Mouse (Mus musculus): ENCODE measurements around the gene Armc9. TPM values are rescaled to one million over a fixed set of nuclear protein-coding genes. Genes with fewer than 3 reads are reported as not detected.

Gene Armc9
- total and polyA plus RNA-seq, 3 experiments: 10.9 to 15.5 (median 15.1) TPM

DNA sequence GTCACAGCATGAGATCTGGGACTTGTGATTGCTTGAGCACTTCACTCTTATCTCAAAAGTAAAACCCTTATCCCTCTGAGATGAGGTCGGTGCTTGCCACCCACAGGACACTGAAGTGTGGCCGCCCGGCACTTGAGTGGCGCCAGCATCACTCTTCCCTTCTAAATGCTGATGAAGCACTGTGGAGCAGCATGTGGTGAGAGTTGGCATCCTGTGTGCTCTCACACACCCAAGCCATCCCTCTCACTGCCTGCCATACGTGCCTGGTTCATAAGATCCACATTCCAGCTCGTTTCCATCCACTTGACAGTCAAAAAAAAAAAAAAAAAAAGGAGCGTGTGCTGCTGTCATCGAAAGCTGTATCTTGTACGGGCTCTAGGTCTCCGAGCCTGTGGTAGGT is 80.5 kb downstream of the Armc9 start:
- Histone ChIP-seq H3K27ac (ENCODE audit: insufficient read depth, low read depth) (no peak overlapping the region), H3K79me2 (replicated peaks; ENCODE audit: control insufficient read depth, extremely low read depth, insufficient read depth, poor library complexity, severe bottlenecking) (no peaks in the 10 kb centered on the region), H3K9me3 (replicated peaks; ENCODE audit: low read length) (no peaks in the 10 kb centered on the region), H3K4me2 (ENCODE audit: insufficient read depth, low read depth, poor library complexity, severe bottlenecking) (no peak overlapping the region), H3K4me3 (replicated peaks in 1 of 3; ENCODE audit: low read depth in 2 of 3, low read length in 2 of 3, poor library complexity in 1 of 3) (no peak overlapping the region), H3K4me1 (ENCODE audit: control insufficient read depth in 1 of 2, insufficient read depth in 2 of 2) (peaks cover 0 to 12% of the 10 kb centered on the region in 2 experiments; a peak in 2 of 4 replicates), H3K27me3 (replicated peaks) (no peaks in the 10 kb centered on the region), H3K9ac (ENCODE audit: insufficient read depth, low read depth) (no peak overlapping the region), H3K36me3 (replicated peaks in 1 of 2; ENCODE audit: control insufficient read depth in 1 of 2, insufficient read depth in 1 of 2, low read length in 1 of 2) (peaks cover 0 to 10% of the 10 kb centered on the region in 2 experiments)
- TF ChIP-seq SMC3 (IDR thresholded peaks at IDR 0.05; ENCODE audit: low read depth, low read length) (no peak), CHD1 (IDR thresholded peaks at IDR 0.05; ENCODE audit: low read depth, low read length) (no peak), ZKSCAN1 (IDR thresholded peaks at IDR 0.05; ENCODE audit: borderline replicate concordance, low read depth, low read length) (no peak), CTCF (conservative IDR thresholded peaks at IDR 0.05 in 1 of 2, IDR thresholded peaks at IDR 0.05 in 1 of 2; ENCODE audit: low read depth in 2 of 2, low read length in 2 of 2) (no peak), MAFK (IDR thresholded peaks at IDR 0.05; ENCODE audit: insufficient replicate concordance, low read length) (no peak), MEF2A (IDR thresholded peaks at IDR 0.05; ENCODE audit: borderline replicate concordance, low read depth, low read length) (no peak), USF2 (conservative IDR thresholded peaks at IDR 0.05; ENCODE audit: low read depth, low read length) (no peak), GABPA (IDR thresholded peaks at IDR 0.05; ENCODE audit: insufficient replicate concordance, low read depth, low read length) (no peak), CHD2 (IDR thresholded peaks at IDR 0.05; ENCODE audit: low read length) (no peak), IRF4 (IDR thresholded peaks at IDR 0.05; ENCODE audit: low read depth, low read length) (no peak), EP300 (IDR thresholded peaks at IDR 0.05; ENCODE audit: low read length) (no peak), SIN3A (IDR thresholded peaks at IDR 0.05; ENCODE audit: low read length) (no peak), PAX5 (IDR thresholded peaks at IDR 0.05; ENCODE audit: low read length) (no peak), HCFC1 (IDR thresholded peaks at IDR 0.05; ENCODE audit: low read depth, low read length) (no peak), MYC (IDR thresholded peaks at IDR 0.05; ENCODE audit: low read depth, low read length) (no peak), JUND (conservative IDR thresholded peaks at IDR 0.05; ENCODE audit: low read depth, low read length) (no peak), POLR2A (IDR thresholded peaks at IDR 0.05; ENCODE audit: low read depth, low read length) (no peak), ZMIZ1 (IDR thresholded peaks at IDR 0.05; ENCODE audit: low read depth, low read length) (no peak), TBP (conservative IDR thresholded peaks at IDR 0.05; ENCODE audit: low read depth, low read length) (no peak), ELF1 (IDR thresholded peaks at IDR 0.05; ENCODE audit: low read depth, low read length) (no peak)
- DNase-seq (ENCODE audit: extremely low read depth): no peak
- dilution Hi-C loops (cut with MboI; ENCODE audit: extremely low pct_ligation_motif_present, extremely low pct_unique_long_range_greater_than_20kb, low sequenced_read_pairs) (no loop called here), in situ Hi-C loops (cut with MboI; ENCODE audit: low pct_ligation_motif_present, low pct_unique_long_range_greater_than_20kb, low sequenced_read_pairs) (no loop called here)

DNA sequence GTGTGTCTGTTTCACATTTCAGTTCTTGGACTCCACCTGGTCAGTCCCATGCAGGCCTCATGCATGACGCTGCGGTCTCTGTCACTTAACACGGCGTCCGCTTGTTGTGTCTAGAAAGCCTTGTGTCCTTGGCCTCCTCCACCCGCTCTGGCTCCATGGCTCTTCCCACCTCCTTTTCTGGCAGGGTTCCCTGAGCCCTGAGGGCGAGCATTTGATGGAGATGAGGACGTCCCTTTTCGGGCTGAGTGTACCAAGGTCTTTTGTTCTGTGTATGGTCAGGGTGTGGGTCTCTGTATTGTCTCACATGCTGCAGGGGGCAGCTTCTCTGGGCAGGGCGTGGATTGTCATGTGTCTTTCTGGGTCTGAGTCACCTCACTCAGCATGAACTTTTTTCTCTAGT is 81.9 kb downstream of the Armc9 start:
- TF ChIP-seq CHD2 (IDR thresholded peaks at IDR 0.05; ENCODE audit: low read length): no peak
- TF ChIP-seq NRF1 (IDR thresholded peaks at IDR 0.05; ENCODE audit: low read depth, low read length): no peak
- no peak for TF ChIP-seq KAT2A (IDR thresholded peaks at IDR 0.05; ENCODE audit: insufficient replicate concordance, low read length)
- TF ChIP-seq CHD1 (IDR thresholded peaks at IDR 0.05; ENCODE audit: low read depth, low read length): no peak
- TF ChIP-seq RCOR1 (conservative IDR thresholded peaks at IDR 0.05; ENCODE audit: low read depth, low read length): no peak
- TF ChIP-seq RAD21 (IDR thresholded peaks at IDR 0.05; ENCODE audit: low read depth, low read length): no peak
- no peak for TF ChIP-seq USF2 (conservative IDR thresholded peaks at IDR 0.05; ENCODE audit: low read depth, low read length)
- no peak for TF ChIP-seq IRF4 (IDR thresholded peaks at IDR 0.05; ENCODE audit: low read depth, low read length)
- TF ChIP-seq MAFK (IDR thresholded peaks at IDR 0.05; ENCODE audit: insufficient replicate concordance, low read length): no peak
- no peak for TF ChIP-seq SIN3A (IDR thresholded peaks at IDR 0.05; ENCODE audit: low read length)
- TF ChIP-seq MAX (IDR thresholded peaks at IDR 0.05; ENCODE audit: low read length): no peak
- TF ChIP-seq HCFC1 (IDR thresholded peaks at IDR 0.05; ENCODE audit: low read depth, low read length): no peak
- no peak for TF ChIP-seq BHLHE40 (IDR thresholded peaks at IDR 0.05; ENCODE audit: low read depth, low read length)
- TF ChIP-seq TCF12 (IDR thresholded peaks at IDR 0.05; ENCODE audit: low read depth, low read length): no peak
- no peaks in the 10 kb centered on the region for H3K9me3 ChIP-seq (replicated peaks; ENCODE audit: low read length)
- no peak overlapping the region for H3K4me2 ChIP-seq (ENCODE audit: insufficient read depth, low read depth, poor library complexity, severe bottlenecking)
- H3K27me3 ChIP-seq (replicated peaks): no peaks in the 10 kb centered on the region
- in situ Hi-C loops (cut with MboI; ENCODE audit: low pct_ligation_motif_present, low pct_unique_long_range_greater_than_20kb, low sequenced_read_pairs) (no loop called here), dilution Hi-C loops (cut with MboI; ENCODE audit: extremely low pct_ligation_motif_present, extremely low pct_unique_long_range_greater_than_20kb, low sequenced_read_pairs) (no loop called here)
- DNase-seq (ENCODE audit: extremely low read depth): no peak
- H3K79me2 ChIP-seq (replicated peaks; ENCODE audit: control insufficient read depth, extremely low read depth, insufficient read depth, poor library complexity, severe bottlenecking): no peaks in the 10 kb centered on the region
- no peak overlapping the region for H3K9ac ChIP-seq (ENCODE audit: insufficient read depth, low read depth)
- H3K27ac ChIP-seq (ENCODE audit: insufficient read depth, low read depth): no peak overlapping the region
- H3K4me3 ChIP-seq (replicated peaks in 1 of 3; ENCODE audit: low read depth in 2 of 3, low read length in 2 of 3, poor library complexity in 1 of 3): no peak overlapping the region
- peaks cover 0 to 9% of the 10 kb centered on the region in 2 experiments; a peak in 2 of 4 replicates for H3K4me1 ChIP-seq (ENCODE audit: control insufficient read depth in 1 of 2, insufficient read depth in 2 of 2)
- peaks cover 0 to 10% of the 10 kb centered on the region in 2 experiments for H3K36me3 ChIP-seq (replicated peaks in 1 of 2; ENCODE audit: control insufficient read depth in 1 of 2, insufficient read depth in 1 of 2, low read length in 1 of 2)

All from CH12.LX (cell line).